ENCODE assay signal across 8 mouse cellular contexts in the genomic region with DNA sequence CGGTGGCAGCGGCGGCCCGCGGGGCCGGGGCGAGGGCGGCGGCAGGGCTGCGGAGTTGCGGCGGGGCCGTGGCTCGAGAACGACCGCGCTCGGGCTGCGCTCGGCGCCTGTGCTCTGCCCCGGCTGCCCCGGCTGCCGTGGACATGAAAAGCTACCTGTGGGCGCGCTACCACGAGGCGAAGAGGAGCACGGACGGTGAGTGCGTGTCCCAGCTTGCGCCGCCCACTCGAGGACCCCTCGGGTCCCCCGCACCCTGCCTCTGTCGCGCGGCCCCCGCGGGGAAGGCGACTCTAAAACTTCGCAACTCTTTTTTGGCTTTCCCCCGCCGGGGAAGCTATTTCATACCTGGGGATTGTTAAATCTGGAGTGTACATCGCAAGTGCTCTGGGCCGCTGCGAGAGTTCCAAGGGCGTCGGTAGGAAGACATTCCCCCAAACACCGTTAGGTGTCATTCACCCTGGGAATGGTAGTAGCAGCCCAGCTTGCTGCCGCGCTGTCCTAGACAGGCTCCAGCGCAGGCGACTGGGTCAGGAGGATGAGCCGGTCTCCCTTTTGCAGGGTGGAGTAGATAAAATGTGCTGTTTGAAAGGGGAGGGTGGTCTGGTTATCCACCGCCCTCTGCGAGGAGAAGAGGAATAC. TPM values are rescaled to one million over a fixed set of nuclear protein-coding genes. Genes with fewer than 3 reads are reported as not detected.
DNase-seq lines count a peak whose midpoint lies in the region; ATAC-seq lines count a peak whose summit lies in the region.

No protein-coding gene starts in this region.

- WGBS in heart, embryonic 13.5 days = under 1% methylated on average over 54 of the region's 58 CpGs
- under 1% methylated on average over 58 of the region's 58 CpGs for WGBS in kidney, embryonic 16.5 days

- H3K36me3 ChIP-seq in heart, embryonic 13.5 days = no peaks in the 10 kb centered on the region
- no peaks in the 10 kb centered on the region for H3K36me3 ChIP-seq in kidney, embryonic 16.5 days (ENCODE audit: insufficient read depth, low read length)

- H3K9ac ChIP-seq in heart, embryonic 13.5 days = peak overlapping the region; percentile 92
- H3K9ac ChIP-seq in kidney, embryonic 16.5 days (replicated peaks; ENCODE audit: low read length) = peak overlapping the region; percentile 78

- peak overlapping the region; percentile 95 for H3K4me2 ChIP-seq in heart, embryonic 13.5 days
- peak overlapping the region; percentile 99 for H3K4me2 ChIP-seq in kidney, embryonic 16.5 days (replicated peaks; ENCODE audit: low read depth, low read length)

- H3K27ac ChIP-seq in heart, embryonic 13.5 days (replicated peaks) = peak overlapping the region; percentile 90
- peak overlapping the region; percentile 88; the same call in 1 of the 2 replicates for H3K27ac ChIP-seq in kidney, embryonic 16.5 days (ENCODE audit: low read length)

- peaks cover 52% of the 10 kb centered on the region for H3K4me1 ChIP-seq in heart, embryonic 13.5 days
- peaks cover 18% of the 10 kb centered on the region for H3K4me1 ChIP-seq in kidney, embryonic 16.5 days (ENCODE audit: insufficient read depth, low read length)

- no peaks in the 10 kb centered on the region for H3K27me3 ChIP-seq in heart, embryonic 13.5 days (replicated peaks)
- 0 out of 2 replicates have a peak, but pooled peaks cover 3% of the 10 kb centered on the region for H3K27me3 ChIP-seq in kidney, embryonic 16.5 days (ENCODE audit: insufficient read depth, low read length)

- H3K4me3 ChIP-seq in heart, embryonic 13.5 days = peak overlapping the region; percentile 84
- peak overlapping the region; percentile 71 for H3K4me3 ChIP-seq in kidney, embryonic 16.5 days (ENCODE audit: low read length)

- no peaks in the 10 kb centered on the region for H3K9me3 ChIP-seq in heart, embryonic 13.5 days
- no peaks in the 10 kb centered on the region for H3K9me3 ChIP-seq in kidney, embryonic 16.5 days (ENCODE audit: low read length)

- peak; percentile 2; the same call in 1 of the 2 replicates for ATAC-seq in heart, embryonic 13.5 days (ENCODE audit: extremely low read depth, insufficient number of reproducible peaks, low FRiP score, low TSS enrichment)
- ATAC-seq in kidney, embryonic 16.5 days (ENCODE audit: low FRiP score, low TSS enrichment) = peak; percentile 10; the same call in 1 of the 2 replicates

- peak; percentile 66 to 85 for DNase-seq in adrenal gland, adult (ENCODE audit: inconsistent age in 2 of 2, low spot score in 1 of 2)
- no peak for DNase-seq in adrenal gland, adult 8-10 months
- peak; percentile 58 for DNase-seq in ES-CJ7 (ENCODE audit: low read depth, low spot score)
- DNase-seq in embryo, embryonic 10 days (ENCODE audit: low spot score) = peak; percentile 57
- DNase-seq in lung, postnatal 4 days = peak; percentile 35 to 46
- DNase-seq in spleen, postnatal 10 days (ENCODE audit: low spot score in 2 of 2) = peak; percentile 37 to 42

RNA-seq across cellular contexts. Expression of gene Nt5dc3, which starts 0.4 kb away (rescaled TPM):
- 10 to 100 TPM; 44.4 to 80.1 (median 57.1) TPM for total RNA-seq in adrenal gland, adult 8-10 months (2022)
- polyA plus RNA-seq in heart, embryonic 13.5 days (2015; fragmentation: Nextera tagmentation; extraction: Ambion mirVana) = 1.9 and 2.1 TPM in 2 replicates
- polyA plus RNA-seq in kidney, embryonic 16.5 days (2015; fragmentation: Nextera tagmentation; extraction: Ambion mirVana) = 1.4 and 1.7 TPM in 2 replicates

RNA-seq across cellular contexts. Expression of gene Gm49358, which starts 15.5 kb away (rescaled TPM):
- total RNA-seq in adrenal gland, adult 8-10 months (2022) = 10 to 100 TPM in 3 of 4 experiments, 1 to 10 TPM in 1; 6.1 to 31.4 (median 18.2) TPM
- not detected in 2 replicates for polyA plus RNA-seq in heart, embryonic 13.5 days (2015; fragmentation: Nextera tagmentation; extraction: Ambion mirVana)
- polyA plus RNA-seq in kidney, embryonic 16.5 days (2015; fragmentation: Nextera tagmentation; extraction: Ambion mirVana) = not detected in 2 replicates
